Mouse (Mus musculus): Measurements from ENCODE around the gene Xrn2. TPM values are rescaled to one million over a fixed set of nuclear protein-coding genes. Genes with fewer than 3 reads are reported as not detected.
"Not testable (repeated sequence)": the region's sequence is repeated elsewhere in the genome, so short reads cannot be mapped to it uniquely, and the experiment has no call there.

Xrn2 gene
- polyA plus RNA-seq, 1 experiment from 2014 or later, result 62.9 TPM

DNA sequence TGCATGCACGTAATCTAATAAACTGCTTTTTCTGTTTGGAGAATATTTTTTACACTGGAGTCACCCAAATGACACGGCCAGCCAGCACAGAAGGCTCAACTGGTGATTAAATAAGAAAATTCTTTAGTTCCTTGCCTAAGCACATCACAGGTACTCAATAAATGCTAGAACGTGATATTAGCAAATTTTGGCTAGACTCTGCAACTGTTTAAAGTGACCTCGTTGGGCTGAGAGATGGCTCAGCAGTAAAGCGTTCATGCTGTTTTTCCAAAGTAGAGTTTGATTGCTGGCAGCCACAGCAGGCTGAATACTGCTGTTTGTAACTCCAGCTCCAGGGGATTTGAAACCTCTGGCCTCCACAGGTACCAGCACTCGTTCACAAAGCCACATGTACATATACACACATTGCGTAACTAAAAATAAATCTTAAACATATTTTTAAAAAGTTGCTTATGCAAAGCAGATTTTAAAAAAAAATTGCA, 614 bp upstream of the Xrn2 start:
- 0 out of 2 replicates have a peak, but pooled peaks cover 4% of the 10 kb centered on the region for H3K36me3 ChIP-seq
- H3K4me1 ChIP-seq, result peaks cover 11% of the 10 kb centered on the region
- peak overlapping the region; percentile 57 for H3K4me2 ChIP-seq
- H3K9me3 ChIP-seq, result no peaks in the 10 kb centered on the region
- 23% methylated on average over 7 of the region's 7 CpGs for WGBS
- no peaks in the 10 kb centered on the region for H3K27me3 ChIP-seq
- ATAC-seq (ENCODE audit: insufficient number of reproducible peaks, low FRiP score, low TSS enrichment, low read depth), result no peak
- H3K4me3 ChIP-seq, result peak overlapping the region; percentile 96
- peak overlapping the region; percentile 82 for H3K9ac ChIP-seq
- peak overlapping the region; percentile 99 for H3K27ac ChIP-seq

DNA sequence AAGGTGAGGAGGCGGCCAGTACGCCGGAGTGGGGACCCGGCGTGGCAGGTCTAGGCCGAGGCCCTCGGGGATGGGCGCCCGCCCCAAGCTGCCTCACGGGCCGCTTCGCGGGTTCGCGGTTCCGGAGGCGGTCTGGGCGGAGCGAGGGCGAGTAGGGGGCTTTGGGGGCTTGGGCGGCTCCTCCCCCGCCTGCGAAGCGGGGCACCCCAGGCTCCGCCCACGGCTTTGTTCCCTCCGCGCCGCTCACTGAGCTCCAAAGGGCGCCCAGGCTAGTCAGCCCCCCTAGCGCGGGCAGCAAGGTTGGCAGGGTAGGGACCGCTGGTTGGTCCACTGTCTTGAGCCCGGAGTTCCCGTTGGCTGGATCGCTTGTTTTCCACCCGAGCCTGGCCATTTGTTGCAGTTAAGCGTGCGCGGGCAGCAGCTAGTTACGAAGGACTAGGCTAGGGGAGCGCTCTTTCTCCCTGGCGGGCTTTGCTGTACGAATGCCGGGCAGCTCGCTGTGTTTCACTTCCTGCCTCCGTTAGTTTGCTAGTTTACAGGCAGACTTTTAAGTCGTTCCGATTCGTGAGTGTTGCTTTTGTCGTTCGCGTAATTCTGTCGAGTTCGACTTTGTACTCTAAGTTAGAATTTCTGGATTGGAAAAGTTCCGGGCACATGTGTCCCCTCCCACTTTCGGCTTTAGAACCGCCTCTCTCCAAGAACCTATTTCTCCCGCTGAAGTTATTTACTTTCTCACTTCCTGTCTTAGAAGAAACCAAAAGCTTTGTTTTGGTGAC, 586 bp downstream of the Xrn2 start:
- WGBS, result under 1% methylated on average over 53 of the region's 59 CpGs

DNA sequence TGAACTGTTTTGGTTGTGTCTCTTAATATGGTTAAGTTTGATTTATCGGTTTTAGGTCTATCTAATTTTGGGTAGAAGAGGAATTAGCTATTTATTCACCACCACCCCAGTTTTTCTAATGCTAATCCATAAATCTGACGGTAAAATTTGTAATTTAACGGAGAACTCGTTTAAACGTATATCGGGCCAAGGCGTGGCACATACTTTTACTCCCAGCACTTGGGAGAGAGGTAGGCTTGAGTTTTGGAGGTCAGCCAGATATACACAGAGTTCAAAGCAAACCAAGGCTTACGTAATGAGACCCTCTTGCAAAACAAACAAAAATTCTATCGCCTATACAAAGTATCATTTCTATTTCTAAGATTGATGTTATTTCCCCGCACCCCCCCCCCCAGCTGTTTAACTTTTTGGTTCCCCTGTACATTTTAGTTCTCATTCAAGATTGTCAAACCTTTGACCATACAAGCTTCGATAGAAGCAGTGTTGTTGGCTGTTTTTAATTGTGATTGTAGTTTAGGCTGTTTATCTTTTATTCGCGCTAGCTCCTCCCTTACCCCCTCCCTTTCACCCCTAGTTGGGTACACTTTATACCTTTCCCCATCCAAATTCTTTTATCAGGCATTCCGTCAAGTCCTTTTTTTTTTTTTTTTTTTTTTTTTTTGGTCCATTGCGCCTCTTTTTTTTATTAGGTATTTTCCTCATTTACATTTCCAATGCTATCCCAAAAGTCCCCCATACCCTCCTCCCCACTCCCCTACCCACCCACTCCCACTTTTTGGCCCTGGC, 1.5 kb downstream of the Xrn2 start:
- peak overlapping the region; percentile 57 for H3K4me2 ChIP-seq
- H3K36me3 ChIP-seq, result 0 out of 2 replicates have a peak, but pooled peaks cover 4% of the 10 kb centered on the region
- H3K4me1 ChIP-seq, result peaks cover 11% of the 10 kb centered on the region
- peak overlapping the region; percentile 96 for H3K4me3 ChIP-seq
- peak overlapping the region; percentile 82; the same call in 1 of the 2 replicates for H3K9ac ChIP-seq
- H3K9me3 ChIP-seq, result no peaks in the 10 kb centered on the region
- H3K27me3 ChIP-seq, result no peaks in the 10 kb centered on the region
- H3K27ac ChIP-seq, result peak overlapping the region; percentile 99
- 19% methylated on average over 15 of the region's 15 CpGs for WGBS
- ATAC-seq (ENCODE audit: insufficient number of reproducible peaks, low FRiP score, low TSS enrichment, low read depth), result no peak

More for the DNA sequence above, 586 bp downstream of the Xrn2 start:
- peak overlapping the region; percentile 96 for H3K4me3 ChIP-seq
- peak; percentile 86 for ATAC-seq (ENCODE audit: insufficient number of reproducible peaks, low FRiP score, low TSS enrichment, low read depth)
- H3K9ac ChIP-seq, result peak overlapping the region; percentile 82
- no peaks in the 10 kb centered on the region for H3K27me3 ChIP-seq
- H3K9me3 ChIP-seq, result no peaks in the 10 kb centered on the region
- H3K36me3 ChIP-seq, result 0 out of 2 replicates have a peak, but pooled peaks cover 4% of the 10 kb centered on the region
- H3K27ac ChIP-seq, result peak overlapping the region; percentile 99
- peak overlapping the region; percentile 57 for H3K4me2 ChIP-seq
- peaks cover 11% of the 10 kb centered on the region for H3K4me1 ChIP-seq

- not testable (repeated sequence) for H3K9ac ChIP-seq; H3K27me3 ChIP-seq; H3K4me3 ChIP-seq; H3K4me2 ChIP-seq; H3K4me1 ChIP-seq; H3K27ac ChIP-seq; H3K9me3 ChIP-seq; H3K36me3 ChIP-seq; ATAC-seq (ENCODE audit: insufficient number of reproducible peaks, low FRiP score, low TSS enrichment, low read depth)
- WGBS, result 94% methylated on average over 1 of the region's 1 CpGs
Observed at GRCm38 (mm10) chr2:147022041-147022440, 9.2 kb downstream of the Xrn2 start.

DNA sequence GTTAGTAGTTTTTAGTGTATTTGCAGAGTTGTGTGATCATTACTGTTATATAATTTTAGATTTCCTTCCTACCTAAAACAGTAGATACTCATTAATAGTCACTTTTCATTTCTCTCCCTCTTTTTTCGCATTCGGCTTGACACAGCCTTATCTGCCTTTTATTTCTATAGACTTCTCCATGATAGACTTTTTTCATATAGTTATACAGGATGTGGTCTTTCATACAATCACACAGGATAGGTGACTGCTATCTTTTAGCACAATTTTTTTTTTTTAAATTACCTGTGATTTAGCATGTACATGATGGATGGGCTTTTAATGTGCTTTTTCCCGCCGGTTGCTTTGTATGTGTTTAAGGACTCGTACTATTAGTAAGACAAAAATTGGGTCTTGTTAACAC, 10.3 kb downstream of the Xrn2 start:
- 92% methylated on average over 5 of the region's 5 CpGs for WGBS
- no peaks in the 10 kb centered on the region for H3K27me3 ChIP-seq
- H3K4me3 ChIP-seq, result no peak overlapping the region
- no peak overlapping the region for H3K9ac ChIP-seq
- H3K36me3 ChIP-seq, result peaks cover 8% of the 10 kb centered on the region
- H3K4me2 ChIP-seq, result no peak overlapping the region
- ATAC-seq (ENCODE audit: insufficient number of reproducible peaks, low FRiP score, low TSS enrichment, low read depth), result no peak
- H3K27ac ChIP-seq, result no peak overlapping the region
- no peaks in the 10 kb centered on the region for H3K4me1 ChIP-seq
- H3K9me3 ChIP-seq, result no peaks in the 10 kb centered on the region

DNA sequence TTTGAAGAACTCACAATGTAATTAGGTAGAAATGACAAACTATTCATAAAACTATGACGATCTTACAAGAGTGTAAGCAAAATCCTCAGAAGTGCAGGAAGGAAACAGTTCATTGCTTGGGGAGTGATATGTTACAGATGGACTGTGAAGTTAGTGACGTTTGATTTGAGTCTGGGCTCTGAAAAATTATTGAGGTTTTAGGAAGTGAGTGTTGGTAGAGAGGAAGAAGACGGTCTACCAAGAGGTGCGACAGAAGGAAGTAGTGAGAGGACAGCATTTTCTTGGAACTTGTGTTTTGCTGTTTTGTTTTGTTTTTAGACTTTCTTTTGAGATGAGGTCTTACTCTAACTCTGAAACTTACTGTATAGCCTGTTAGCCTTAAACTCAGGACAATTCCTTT, 10.8 kb downstream of the Xrn2 start:
- H3K9me3 ChIP-seq, result no peaks in the 10 kb centered on the region
- 76% methylated on average over 4 of the region's 4 CpGs for WGBS
- H3K27ac ChIP-seq, result no peak overlapping the region
- no peaks in the 10 kb centered on the region for H3K27me3 ChIP-seq
- no peaks in the 10 kb centered on the region for H3K4me1 ChIP-seq
- H3K9ac ChIP-seq, result no peak overlapping the region
- H3K4me2 ChIP-seq, result no peak overlapping the region
- ATAC-seq (ENCODE audit: insufficient number of reproducible peaks, low FRiP score, low TSS enrichment, low read depth), result no peak
- no peak overlapping the region for H3K4me3 ChIP-seq
- H3K36me3 ChIP-seq, result peaks cover 10% of the 10 kb centered on the region

- no peak overlapping the region for H3K4me3 ChIP-seq
- ATAC-seq (ENCODE audit: insufficient number of reproducible peaks, low FRiP score, low TSS enrichment, low read depth), result no peak
- H3K4me1 ChIP-seq, result no peaks in the 10 kb centered on the region
- no peak overlapping the region for H3K9ac ChIP-seq
- H3K4me2 ChIP-seq, result no peak overlapping the region
- no peaks in the 10 kb centered on the region for H3K27me3 ChIP-seq
- H3K9me3 ChIP-seq, result no peaks in the 10 kb centered on the region
- H3K36me3 ChIP-seq, result peaks cover 47% of the 10 kb centered on the region
- 53% methylated on average over 2 of the region's 2 CpGs for WGBS
- no peak overlapping the region for H3K27ac ChIP-seq
Observed at GRCm38 (mm10) chr2:147033065-147033464, 20.3 kb downstream of the Xrn2 start.

DNA sequence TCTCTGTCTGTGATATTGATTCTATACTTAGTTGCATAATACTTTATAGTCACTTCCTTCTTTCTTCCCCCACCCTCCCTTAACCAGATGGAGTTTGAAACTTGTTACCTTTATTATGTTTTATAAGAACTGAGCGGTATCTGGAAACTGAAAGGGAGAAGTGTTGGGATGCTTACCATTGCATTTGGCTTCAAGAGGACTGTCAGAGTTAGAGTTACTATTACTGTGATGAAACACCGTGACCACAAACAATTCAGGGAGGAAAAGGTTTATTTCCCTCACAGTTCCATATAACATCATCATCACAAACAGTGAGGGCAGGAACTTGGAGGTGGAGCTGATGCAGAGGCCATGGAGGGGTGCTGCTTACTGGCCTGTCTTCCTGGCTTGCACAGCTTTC, 23.1 kb downstream of the Xrn2 start:
- Histone ChIP-seq H3K27ac (no peak overlapping the region), H3K9ac (no peak overlapping the region), H3K4me3 (no peak overlapping the region), H3K4me2 (no peak overlapping the region), H3K27me3 (no peaks in the 10 kb centered on the region), H3K9me3 (no peaks in the 10 kb centered on the region), H3K4me1 (no peaks in the 10 kb centered on the region), H3K36me3 (peaks cover 39% of the 10 kb centered on the region)
- 95% methylated on average over 2 of the region's 2 CpGs for WGBS
- ATAC-seq (ENCODE audit: insufficient number of reproducible peaks, low FRiP score, low TSS enrichment, low read depth), result no peak

DNA sequence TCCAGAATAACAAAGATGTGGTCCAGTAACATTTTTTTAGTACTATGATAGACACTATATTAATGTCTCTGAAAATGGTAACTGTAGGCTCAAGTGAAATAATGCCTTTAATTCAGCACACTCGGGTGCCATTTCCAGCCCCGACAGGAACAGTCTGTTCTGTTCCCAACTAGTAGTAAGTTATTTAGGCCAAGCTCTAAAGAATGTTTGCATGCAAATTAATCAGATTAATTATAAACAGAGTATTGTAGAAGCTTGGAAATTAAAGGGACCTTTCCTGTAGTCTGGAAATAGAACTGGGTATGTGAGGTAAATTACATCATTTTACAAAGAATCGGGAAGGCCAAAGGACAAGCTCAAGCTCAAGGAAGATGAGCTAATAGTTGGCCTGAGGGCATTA, 34.3 kb downstream of the Xrn2 start:
- Histone ChIP-seq H3K36me3 (peaks cover 37% of the 10 kb centered on the region), H3K27ac (no peak overlapping the region), H3K4me3 (no peak overlapping the region), H3K4me1 (no peaks in the 10 kb centered on the region), H3K4me2 (no peak overlapping the region), H3K9ac (no peak overlapping the region), H3K27me3 (no peaks in the 10 kb centered on the region), H3K9me3 (no peaks in the 10 kb centered on the region)
- WGBS, result 88% methylated on average over 3 of the region's 3 CpGs
- no peak for ATAC-seq (ENCODE audit: insufficient number of reproducible peaks, low FRiP score, low TSS enrichment, low read depth)

GRCm38 (mm10) chr2:147053229-147053892, 40.6 kb downstream of the Xrn2 start:
- no peaks in the 10 kb centered on the region for H3K4me1 ChIP-seq
- no peak overlapping the region for H3K9ac ChIP-seq
- no peaks in the 10 kb centered on the region for H3K9me3 ChIP-seq
- no peak overlapping the region for H3K4me2 ChIP-seq
- no peak for ATAC-seq (ENCODE audit: insufficient number of reproducible peaks, low FRiP score, low TSS enrichment, low read depth)
- H3K27me3 ChIP-seq, result no peaks in the 10 kb centered on the region
- 75% methylated on average over 2 of the region's 2 CpGs for WGBS
- no peak overlapping the region for H3K27ac ChIP-seq
- H3K4me3 ChIP-seq, result no peak overlapping the region
- H3K36me3 ChIP-seq, result peaks cover 48% of the 10 kb centered on the region

DNA sequence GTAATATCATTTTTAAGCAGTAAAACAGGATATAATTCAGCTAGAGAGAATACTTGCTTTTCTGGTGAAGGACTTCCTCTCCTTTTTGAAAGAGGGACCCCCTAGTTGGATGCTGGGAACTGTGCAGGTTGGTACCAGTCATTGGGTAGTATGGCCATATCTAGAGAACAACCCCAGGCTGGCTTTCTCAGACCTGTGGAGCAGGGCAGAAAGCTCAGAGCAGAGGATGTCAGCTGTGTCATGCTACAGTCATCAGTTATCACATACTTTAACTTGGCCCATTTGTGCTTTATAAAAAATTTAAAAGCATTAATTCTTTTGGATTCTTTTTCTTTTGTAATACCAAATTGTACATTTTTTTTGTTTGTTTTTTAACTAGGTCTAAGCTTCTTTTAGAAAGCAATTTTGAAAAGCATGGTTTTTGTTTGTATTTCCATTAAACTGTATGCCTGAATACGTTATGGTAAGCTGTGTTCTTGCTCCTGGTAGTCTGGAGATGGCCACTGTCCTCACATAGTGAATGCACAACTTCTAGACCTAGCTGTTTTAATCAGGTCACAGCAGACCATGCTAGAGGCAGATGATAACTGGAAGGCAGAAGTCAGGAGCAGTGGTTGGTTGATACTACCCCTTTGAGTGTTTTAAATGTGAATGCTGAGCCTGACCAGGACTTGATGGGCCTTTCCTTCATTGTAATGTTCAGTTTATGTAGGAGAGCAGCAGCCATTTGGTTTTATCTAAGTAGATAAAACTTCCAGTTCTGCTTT, 54.9 kb downstream of the Xrn2 start:
- Histone ChIP-seq H3K4me2 (no peak overlapping the region), H3K9me3 (no peaks in the 10 kb centered on the region), H3K4me1 (no peaks in the 10 kb centered on the region), H3K36me3 (peaks cover 22% of the 10 kb centered on the region), H3K9ac (no peak overlapping the region), H3K4me3 (no peak overlapping the region), H3K27me3 (no peaks in the 10 kb centered on the region), H3K27ac (no peak overlapping the region)
- ATAC-seq (ENCODE audit: insufficient number of reproducible peaks, low FRiP score, low TSS enrichment, low read depth), result no peak
- 89% methylated on average over 1 of the region's 1 CpGs for WGBS

Measured in limb, embryonic 15.5 days (tissue).